Mouse (Mus musculus) CH12.LX (cell line): ENCODE measurements around the gene Ick. TPM values are rescaled to one million over a fixed set of nuclear protein-coding genes. Genes with fewer than 3 reads are reported as not detected.

Source experiments
- DNase-seq: peaks from one replicate; pipeline ENCODE4 v3.0.0-alpha.2; 2013; ENCODE audit errors: extremely low read depth
- H3K27ac ChIP-seq: 2 replicates; pipeline ENCODE4 v1.5.1; 2012; ENCODE audit warnings: low read depth, mild to moderate bottlenecking, control low read depth, moderate library complexity; ENCODE audit not compliant: insufficient read depth
- H3K27me3 ChIP-seq: replicated peaks from 2 replicates; pipeline ENCODE3; 2012; ENCODE audit warnings: inconsistent platforms
- H3K36me3 ChIP-seq, 2 experiments: replicated peaks in 1 of 2; 2 replicates each; pipeline versions ENCODE3 to v1.6.1; 2012; ENCODE audit warnings: inconsistent platforms in 1 of 2, low read length in 1 of 2, mild to moderate bottlenecking in 1 of 2, mixed read lengths in 1 of 2, moderate library complexity in 1 of 2; ENCODE audit not compliant: control insufficient read depth in 1 of 2, insufficient read depth in 1 of 2
- H3K4me1 ChIP-seq, 2 experiments: 2 replicates each; pipeline ENCODE4 v1.6.1; 2012; ENCODE audit warnings: inconsistent platforms in 1 of 2, moderate library complexity in 1 of 2; ENCODE audit not compliant: insufficient read depth in 2 of 2, control insufficient read depth in 1 of 2
- H3K4me2 ChIP-seq: 2 replicates; pipeline ENCODE4 v1.6.1; 2012; ENCODE audit warnings: low read depth, mild to moderate bottlenecking, control low read depth; ENCODE audit not compliant: poor library complexity, insufficient read depth, severe bottlenecking
- H3K4me3 ChIP-seq, 3 experiments: fragments of 150-350 bp in 1 of 3; sonication (generic) in 1 of 3; replicated peaks in 1 of 3; 2 replicates each; pipeline versions ENCODE3 to v1.5.1; 2011 to 2012; ENCODE audit warnings: low read depth in 2 of 3, low read length in 2 of 3, mild to moderate bottlenecking in 2 of 3, moderate library complexity in 2 of 3, control low read depth in 1 of 3, improper control_type of control experiment in 1 of 3, inconsistent platforms in 1 of 3, mixed read lengths in 1 of 3; ENCODE audit not compliant: poor library complexity in 1 of 3
- H3K79me2 ChIP-seq: replicated peaks from 2 replicates; pipeline ENCODE4 v1.6.1; 2012; ENCODE audit warnings: mild to moderate bottlenecking, moderate library complexity; ENCODE audit not compliant: control insufficient read depth, poor library complexity, insufficient read depth, severe bottlenecking; ENCODE audit errors: extremely low read depth
- H3K9ac ChIP-seq: 2 replicates; pipeline ENCODE4 v1.6.1; 2012; ENCODE audit warnings: low read depth, mild to moderate bottlenecking, control low read depth, moderate library complexity; ENCODE audit not compliant: insufficient read depth
- H3K9me3 ChIP-seq: replicated peaks from 2 replicates; pipeline ENCODE3; 2012; ENCODE audit warnings: low read length, inconsistent platforms, mixed read lengths
- CHD1 ChIP-seq: IDR thresholded peaks from 2 replicates; pipeline ENCODE4 v1.6.1; 2012; ENCODE audit warnings: low read depth, low read length, improper control_type of control experiment, inconsistent platforms
- CHD2 ChIP-seq: IDR thresholded peaks from 2 replicates; pipeline ENCODE4 v1.6.1; 2011; ENCODE audit warnings: low read length, improper control_type of control experiment
- CTCF ChIP-seq, 2 experiments: IDR thresholded peaks in 1 of 2; conservative IDR thresholded peaks in 1 of 2; 2 replicates each; pipeline ENCODE4 v1.5.1; 2011 to 2012; ENCODE audit warnings: low read depth in 2 of 2, low read length in 2 of 2, improper control_type of control experiment in 1 of 2, inconsistent platforms in 1 of 2, mild to moderate bottlenecking in 1 of 2, moderate library complexity in 1 of 2
- E2F4 ChIP-seq: IDR thresholded peaks from 2 replicates; pipeline ENCODE4 v1.6.1; 2011; ENCODE audit warnings: low read depth, low read length, improper control_type of control experiment; ENCODE audit not compliant: insufficient replicate concordance
- ELF1 ChIP-seq: IDR thresholded peaks from 2 replicates; pipeline ENCODE4 v1.6.1; 2014; ENCODE audit warnings: low read depth, mild to moderate bottlenecking, inconsistent platforms, low read length, improper control_type of control experiment
- ETS1 ChIP-seq: conservative IDR thresholded peaks from 2 replicates; pipeline ENCODE4 v1.6.1; 2012; ENCODE audit warnings: low read depth, mild to moderate bottlenecking, inconsistent platforms, low read length, improper control_type of control experiment, moderate library complexity
- GABPA ChIP-seq: IDR thresholded peaks from 2 replicates; pipeline ENCODE4 v1.6.1; 2012; ENCODE audit warnings: low read depth, low read length, improper control_type of control experiment, inconsistent platforms; ENCODE audit not compliant: insufficient replicate concordance
- HCFC1 ChIP-seq: IDR thresholded peaks from 2 replicates; pipeline ENCODE4 v1.6.1; 2012; ENCODE audit warnings: low read depth, mild to moderate bottlenecking, inconsistent platforms, low read length, improper control_type of control experiment
- IRF4 ChIP-seq: IDR thresholded peaks from 2 replicates; pipeline ENCODE4 v1.6.1; 2014; ENCODE audit warnings: low read depth, mild to moderate bottlenecking, inconsistent platforms, low read length, improper control_type of control experiment
- JUN ChIP-seq: IDR thresholded peaks from 2 replicates; pipeline ENCODE4 v1.6.1; 2011; ENCODE audit warnings: low read depth, mild to moderate bottlenecking, low read length, improper control_type of control experiment, moderate library complexity; ENCODE audit not compliant: insufficient read depth
- JUND ChIP-seq: conservative IDR thresholded peaks from 2 replicates; pipeline ENCODE4 v1.6.1; 2011; ENCODE audit warnings: low read depth, low read length, improper control_type of control experiment
- KAT2A ChIP-seq: IDR thresholded peaks from 2 replicates; pipeline ENCODE4 v1.6.1; 2012; ENCODE audit warnings: low read length, improper control_type of control experiment, inconsistent platforms; ENCODE audit not compliant: insufficient replicate concordance
- MAX ChIP-seq: IDR thresholded peaks from 2 replicates; pipeline ENCODE4 v1.6.1; 2011; ENCODE audit warnings: low read length, improper control_type of control experiment
- MEF2A ChIP-seq: IDR thresholded peaks from 2 replicates; pipeline ENCODE4 v1.6.1; 2014; ENCODE audit warnings: low read depth, mild to moderate bottlenecking, inconsistent platforms, low read length, improper control_type of control experiment, borderline replicate concordance
- MXI1 ChIP-seq: IDR thresholded peaks from 2 replicates; pipeline ENCODE4 v1.6.1; 2011; ENCODE audit warnings: mild to moderate bottlenecking, low read depth, low read length, improper control_type of control experiment
- MYC ChIP-seq: IDR thresholded peaks from 2 replicates; pipeline ENCODE4 v1.6.1; 2011; ENCODE audit warnings: low read depth, mild to moderate bottlenecking, improper control_type of control experiment, low read length
- NELFE ChIP-seq: IDR thresholded peaks from 2 replicates; pipeline ENCODE4 v1.6.1; 2011; ENCODE audit warnings: low read depth, low read length, improper control_type of control experiment
- NRF1 ChIP-seq: IDR thresholded peaks from 2 replicates; pipeline ENCODE4 v1.6.1; 2014; ENCODE audit warnings: low read depth, mild to moderate bottlenecking, inconsistent platforms, low read length, improper control_type of control experiment, moderate library complexity
- RAD21 ChIP-seq: IDR thresholded peaks from 2 replicates; pipeline ENCODE4 v1.6.1; 2011; ENCODE audit warnings: low read depth, mild to moderate bottlenecking, low read length, improper control_type of control experiment, moderate library complexity
- RCOR1 ChIP-seq: conservative IDR thresholded peaks from 2 replicates; pipeline ENCODE4 v1.6.1; 2012; ENCODE audit warnings: low read depth, mild to moderate bottlenecking, inconsistent platforms, low read length, improper control_type of control experiment
- SIN3A ChIP-seq: IDR thresholded peaks from 2 replicates; pipeline ENCODE4 v1.6.1; 2012; ENCODE audit warnings: low read length, improper control_type of control experiment, inconsistent platforms
- SMC3 ChIP-seq: IDR thresholded peaks from 2 replicates; pipeline ENCODE4 v1.6.1; 2011; ENCODE audit warnings: low read depth, low read length, improper control_type of control experiment
- TCF12 ChIP-seq: IDR thresholded peaks from 2 replicates; pipeline ENCODE4 v1.6.1; 2014; ENCODE audit warnings: low read depth, mild to moderate bottlenecking, inconsistent platforms, low read length, improper control_type of control experiment
- USF1 ChIP-seq: IDR thresholded peaks from 2 replicates; pipeline ENCODE4 v1.6.1; 2014; ENCODE audit warnings: low read depth, mild to moderate bottlenecking, inconsistent platforms, low read length, improper control_type of control experiment
- USF2 ChIP-seq: conservative IDR thresholded peaks from 2 replicates; pipeline ENCODE4 v1.6.1; 2011; ENCODE audit warnings: low read depth, low read length, improper control_type of control experiment
- ZKSCAN1 ChIP-seq: IDR thresholded peaks from 2 replicates; pipeline ENCODE4 v1.6.1; 2012; ENCODE audit warnings: low read depth, inconsistent platforms, low read length, improper control_type of control experiment, borderline replicate concordance
- ZNF384 ChIP-seq: IDR thresholded peaks from 2 replicates; pipeline ENCODE4 v1.6.1; 2012; ENCODE audit warnings: low read depth, low read length, improper control_type of control experiment, inconsistent platforms
- dilution Hi-C: fragments of 300-500 bp; cut with MboI; formaldehyde crosslinking; loops from 2 replicates; pipeline ENCODE4 v1.14.3; 2020; ENCODE audit warnings: low sequenced_read_pairs; ENCODE audit not compliant: extremely low pct_unique_long_range_greater_than_20kb, extremely low pct_ligation_motif_present
- in situ Hi-C: fragments of 300-500 bp; cut with MboI; formaldehyde crosslinking; loops from 3 replicates; pipeline ENCODE4 v1.14.3; 2019; ENCODE audit warnings: low sequenced_read_pairs, low pct_ligation_motif_present, low pct_unique_long_range_greater_than_20kb, mixed read lengths
- polyA plus RNA-seq: library from polyadenylated mRNA; unstranded; fragments of >175 nt; gene quantifications from 2 replicates; pipeline ENCODE4 v1.2.1, GENCODE M21; 2012; ENCODE audit warnings: low read depth; ENCODE audit not compliant: insufficient read length
- total RNA-seq, 2 experiments: library from RNA; depleted of rRNA; stranded (reverse); fragments of 300-350 nt in 1 of 2; fragments of >200 nt in 1 of 2; gene quantifications; 2 replicates each; pipeline ENCODE4 v1.2.3; 2012 to 2014

The Ick gene
- total and polyA plus RNA-seq, 3 experiments = 4.5 to 7.1 (median 4.8) TPM

- H3K4me3 ChIP-seq = no peak overlapping the region
- no peak overlapping the region for H3K4me2 ChIP-seq
- no peak for DNase-seq
- TF ChIP-seq CHD1 (no peak), MAX (no peak), JUN (no peak), NRF1 (no peak), ZNF384 (no peak), ZKSCAN1 (no peak), CTCF (conservative IDR thresholded peaks at IDR 0.05 in 1 of 2, IDR thresholded peaks at IDR 0.05 in 1 of 2; ENCODE audit: low read depth in 2 of 2, low read length in 2 of 2) (no peak), NELFE (no peak), USF2 (no peak), HCFC1 (no peak), RAD21 (no peak), MYC (no peak), USF1 (no peak)
- in situ Hi-C loops (no loop called here), dilution Hi-C loops (no loop called here)
- H3K4me1 ChIP-seq = peaks cover 2 to 4% of the 10 kb centered on the region in 2 experiments
- no peaks in the 10 kb centered on the region for H3K9me3 ChIP-seq
- H3K27me3 ChIP-seq = no peaks in the 10 kb centered on the region
- H3K36me3 ChIP-seq = no peaks in the 10 kb centered on the region
- no peak overlapping the region for H3K27ac ChIP-seq
- no peak overlapping the region for H3K9ac ChIP-seq
- no peaks in the 10 kb centered on the region for H3K79me2 ChIP-seq
These were observed 49.4 kb upstream of the Ick start for GRCm38 (mm10) chr9:78059525-78060120.

- Histone ChIP-seq H3K4me1 (no peaks in the 10 kb centered on the region; a peak in 1 of 4 replicates), H3K27ac (no peak overlapping the region), H3K27me3 (no peaks in the 10 kb centered on the region), H3K4me3 (no peak overlapping the region), H3K9me3 (no peaks in the 10 kb centered on the region), H3K9ac (no peak overlapping the region), H3K36me3 (no peaks in the 10 kb centered on the region), H3K4me2 (no peak overlapping the region), H3K79me2 (no peaks in the 10 kb centered on the region)
- dilution Hi-C loops = no loop called here
- TF ChIP-seq E2F4 (no peak), SIN3A (no peak), USF1 (no peak), RCOR1 (no peak), CHD2 (no peak), JUND (no peak), ELF1 (no peak), KAT2A (no peak), SMC3 (no peak), RAD21 (no peak), ETS1 (no peak), TCF12 (no peak), GABPA (no peak), MXI1 (no peak), NELFE (no peak), IRF4 (no peak), MEF2A (no peak), CTCF (conservative IDR thresholded peaks at IDR 0.05 in 1 of 2, IDR thresholded peaks at IDR 0.05 in 1 of 2; ENCODE audit: low read depth in 2 of 2, low read length in 2 of 2) (no peak)
- DNase-seq = no peak
- in situ Hi-C loops = no loop called here
These were observed 46.6 kb upstream of the Ick start for GRCm38 (mm10) chr9:78062392-78062791.
